Mouse (Mus musculus) hindbrain, embryonic 11.5 days (tissue): ENCODE results near the gene Grik5. TPM values are rescaled to one million over a fixed set of nuclear protein-coding genes. Genes with fewer than 3 reads are reported as not detected.

Experiments
- ATAC-seq: fragments of 200-750 bp; cut with Nextera tagmentation; 2 replicates; pipeline ENCODE4 v1.8.0; 2017; ENCODE audit warnings: mild to moderate bottlenecking, moderate TSS enrichment, moderate library complexity; ENCODE audit not compliant: low FRiP score
- DNase-seq: peaks from one replicate; pipeline ENCODE4 v3.0.0-alpha.2; 2015; ENCODE audit warnings: low spot score
- H3K27ac ChIP-seq: fragments of 300-500 bp; sonication (generic); 2 replicates; pipeline ENCODE4 v1.5.1; 2014; ENCODE audit warnings: mild to moderate bottlenecking, low read depth, low read length
- H3K27me3 ChIP-seq: fragments of 300-500 bp; sonication (generic); 2 replicates; pipeline ENCODE4 v1.6.1; 2014; ENCODE audit warnings: mild to moderate bottlenecking, low read length, moderate library complexity, mixed read lengths; ENCODE audit not compliant: control insufficient read depth, insufficient read depth
- H3K36me3 ChIP-seq: fragments of 300-500 bp; sonication (generic); 2 replicates; pipeline ENCODE4 v1.6.1; 2014; ENCODE audit warnings: mild to moderate bottlenecking, low read length, moderate library complexity, mixed read lengths; ENCODE audit not compliant: control insufficient read depth, insufficient read depth
- H3K4me1 ChIP-seq: fragments of 300-500 bp; sonication (generic); replicated peaks from 2 replicates; pipeline ENCODE4 v1.6.1; 2014; ENCODE audit warnings: low read length, mixed read lengths; ENCODE audit not compliant: control insufficient read depth, insufficient read depth
- H3K4me2 ChIP-seq: fragments of 300-500 bp; sonication (generic); replicated peaks from 2 replicates; pipeline ENCODE4 v1.6.1; 2014; ENCODE audit warnings: mild to moderate bottlenecking, low read depth, low read length
- H3K4me3 ChIP-seq: fragments of 300-500 bp; sonication (generic); 2 replicates; pipeline ENCODE4 v1.5.1; 2014; ENCODE audit warnings: low read depth, low read length
- H3K9ac ChIP-seq: fragments of 300-500 bp; sonication (generic); 2 replicates; pipeline ENCODE4 v1.6.1; 2014; ENCODE audit warnings: low read depth, low read length
- H3K9me3 ChIP-seq: fragments of 300-500 bp; sonication (generic); 2 replicates; pipeline ENCODE4 v1.6.1; 2016; ENCODE audit warnings: low read length; ENCODE audit not compliant: control insufficient read depth
- WGBS: fragments of 180-500 bp; shearing (Covaris S2); extraction: QIAGEN DNeasy Blood & Tissue Kit; methylation state at CpG from one replicate; pipeline ENCODE4 v1.1.7; 2014; 5-methylcytosine and 5-hydroxymethylcytosine counted together
- polyA plus RNA-seq: library from polyadenylated mRNA; unstranded; fragments of >200 nt; fragmentation: Nextera tagmentation; extraction: Ambion mirVana; gene quantifications from 2 replicates; pipeline ENCODE4 v1.2.1, GENCODE M21; 2014

Gene Grik5
- polyA plus RNA-seq, 1 experiment from 2014 or later, result 14.4 TPM

GRCm38 (mm10) chr7:25009099-25009700, 62.9 kb downstream of the Grik5 start:
- peak overlapping the region; percentile 16; the same call in 1 of the 2 replicates for H3K4me3 ChIP-seq
- peak; percentile 57 for DNase-seq
- peak overlapping the region; percentile 90 for H3K27ac ChIP-seq
- ATAC-seq, result peak; percentile 13; the same call in 1 of the 2 replicates
- H3K36me3 ChIP-seq, result no peaks in the 10 kb centered on the region
- peaks cover 44% of the 10 kb centered on the region for H3K27me3 ChIP-seq
- H3K4me1 ChIP-seq, result peaks cover 16% of the 10 kb centered on the region; the same call in 1 of the 2 replicates
- H3K9ac ChIP-seq, result peak overlapping the region; percentile 40
- H3K9me3 ChIP-seq, result no peaks in the 10 kb centered on the region
- peak overlapping the region; percentile 31 for H3K4me2 ChIP-seq
- 5% methylated on average over 20 of the region's 20 CpGs for WGBS

- Histone ChIP-seq H3K9ac (peak overlapping the region; percentile 40; the same call in 1 of the 2 replicates), H3K36me3 (no peaks in the 10 kb centered on the region), H3K4me2 (peak overlapping the region; percentile 31), H3K4me1 (peaks cover 16% of the 10 kb centered on the region; the same call in 1 of the 2 replicates), H3K4me3 (peak overlapping the region; percentile 16; the same call in 1 of the 2 replicates), H3K27ac (peak overlapping the region; percentile 90), H3K27me3 (peaks cover 44% of the 10 kb centered on the region), H3K9me3 (no peaks in the 10 kb centered on the region)
- ATAC-seq (no peak), DNase-seq (peak; percentile 81)
- WGBS, result 3% methylated on average over 17 of the region's 17 CpGs
Measured at GRCm38 (mm10) chr7:25008635-25009034, 63.5 kb downstream of the Grik5 start.

- Histone ChIP-seq H3K27ac (peak overlapping the region; percentile 90), H3K4me2 (peak overlapping the region; percentile 31), H3K9ac (0 out of 2 replicates have a peak overlapping the region, but pooled peaks have one; percentile 40), H3K27me3 (peaks cover 44% of the 10 kb centered on the region), H3K4me1 (peaks cover 16% of the 10 kb centered on the region; the same call in 1 of the 2 replicates), H3K36me3 (no peaks in the 10 kb centered on the region), H3K4me3 (no peak overlapping the region), H3K9me3 (no peaks in the 10 kb centered on the region)
- DNase-seq (peak; percentile 78), ATAC-seq (peak; percentile 31)
- WGBS, result 16% methylated on average over 8 of the region's 8 CpGs
Measured at GRCm38 (mm10) chr7:25007609-25008374, 64.4 kb downstream of the Grik5 start.

- H3K36me3 ChIP-seq, result no peaks in the 10 kb centered on the region
- no peak for DNase-seq
- no peak overlapping the region for H3K9ac ChIP-seq
- no peak for ATAC-seq
- no peaks in the 10 kb centered on the region for H3K9me3 ChIP-seq
- 82% methylated on average over 12 of the region's 12 CpGs for WGBS
- peaks cover 16% of the 10 kb centered on the region; the same call in 1 of the 2 replicates for H3K4me1 ChIP-seq
- peaks cover 41% of the 10 kb centered on the region for H3K27me3 ChIP-seq
- H3K4me3 ChIP-seq, result no peak overlapping the region
- peak overlapping the region; percentile 90; the same call in 1 of the 2 replicates for H3K27ac ChIP-seq
- no peak overlapping the region for H3K4me2 ChIP-seq
Measured at GRCm38 (mm10) chr7:25006586-25007364, 65.4 kb downstream of the Grik5 start.

GRCm38 (mm10) chr7:25006171-25006570, 66.0 kb downstream of the Grik5 start:
- no peaks in the 10 kb centered on the region for H3K36me3 ChIP-seq
- H3K4me1 ChIP-seq, result peaks cover 16% of the 10 kb centered on the region; the same call in 1 of the 2 replicates
- peak overlapping the region; percentile 67 for H3K4me3 ChIP-seq
- 57% methylated on average over 3 of the region's 3 CpGs for WGBS
- peaks cover 35% of the 10 kb centered on the region for H3K27me3 ChIP-seq
- no peak overlapping the region for H3K27ac ChIP-seq
- DNase-seq (no peak), ATAC-seq (peak; percentile 15)
- H3K9ac ChIP-seq, result no peak overlapping the region
- no peaks in the 10 kb centered on the region for H3K9me3 ChIP-seq
- peak overlapping the region; percentile 90 for H3K4me2 ChIP-seq

GRCm38 (mm10) chr7:25005421-25006065, 66.6 kb downstream of the Grik5 start, which contains the start of gene Atp1a3:
TSS of gene Atp1a3 (minus strand) at chr7:25005958.
- ATAC-seq, result peak; percentile 77
- H3K36me3 ChIP-seq, result no peaks in the 10 kb centered on the region
- WGBS, result 2% methylated on average over 38 of the region's 54 CpGs
- H3K27ac ChIP-seq, result peak within 1 kb of the TSS; percentile 67
- H3K4me1 ChIP-seq, result peaks cover 14% of the 10 kb centered on the region; the same call in 1 of the 2 replicates
- peak within 1 kb of the TSS; percentile 90 for H3K4me2 ChIP-seq
- no peaks in the 10 kb centered on the region for H3K9me3 ChIP-seq
- peaks cover 31% of the 10 kb centered on the region for H3K27me3 ChIP-seq
- H3K9ac ChIP-seq, result peak within 1 kb of the TSS; percentile 65
- DNase-seq, result peak; percentile 72
- peak within 1 kb of the TSS; percentile 67 for H3K4me3 ChIP-seq

- DNase-seq (no peak), ATAC-seq (no peak)
- Histone ChIP-seq H3K4me2 (peak overlapping the region; percentile 90), H3K27ac (no peak overlapping the region), H3K4me1 (peaks cover 10% of the 10 kb centered on the region; the same call in 1 of the 2 replicates), H3K27me3 (peaks cover 23% of the 10 kb centered on the region), H3K9ac (peak overlapping the region; percentile 65), H3K4me3 (peak overlapping the region; percentile 67), H3K9me3 (no peaks in the 10 kb centered on the region), H3K36me3 (no peaks in the 10 kb centered on the region)
- WGBS, result 45% methylated on average over 6 of the region's 9 CpGs
Measured at GRCm38 (mm10) chr7:25004806-25005205, 67.3 kb downstream of the Grik5 start.
